Comparison of ENCODE assay signal across 23 mouse cellular contexts in the genomic region with DNA sequence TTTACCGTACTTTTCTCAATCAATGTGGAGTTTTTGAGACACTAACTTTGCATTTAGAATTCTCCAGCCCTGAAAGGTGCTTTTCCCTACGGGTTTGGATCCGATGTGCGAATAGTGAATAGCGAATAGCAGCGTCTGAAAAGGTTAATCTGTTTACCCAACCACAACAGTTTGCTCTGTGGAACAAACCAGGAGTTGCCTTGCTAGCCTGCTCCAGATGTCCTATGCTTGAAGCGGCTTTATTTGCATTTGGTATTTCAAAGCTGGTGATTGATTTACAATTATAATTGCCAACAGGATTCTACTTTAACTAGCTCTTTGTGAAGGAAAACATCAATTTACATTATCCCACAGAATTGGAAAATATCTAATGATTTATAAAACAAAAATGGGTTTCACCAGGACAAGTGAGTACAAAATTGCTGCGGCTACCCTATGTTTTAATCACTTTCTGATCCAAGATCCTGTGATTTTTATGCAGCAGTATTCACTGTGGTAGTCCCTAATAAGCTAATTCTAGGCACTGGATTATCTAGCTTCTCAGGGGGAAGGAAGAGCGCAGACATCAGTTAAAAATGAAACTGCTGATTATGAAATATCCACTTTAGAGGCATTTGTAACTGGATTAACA.
DNase-seq lines count a peak whose midpoint lies in the region; ATAC-seq and TF ChIP-seq lines count a peak whose summit lies in the region.
"Had no signal": no experiment of that assay in that cellular context is flagged by ENCODE, and none has a peak within 500 bp of the region (broad histone marks: within the 10 kb centered on the region; RNA-seq: fewer than 3 reads in every experiment).

No protein-coding gene starts in this region.

- H3K4me3 ChIP-seq in heart, embryonic 13.5 days: no peak overlapping the region
- no peak overlapping the region; the same call in 1 of the 2 replicates for H3K4me3 ChIP-seq in layer of hippocampus, adult 2 months
- H3K4me3 ChIP-seq in midbrain, embryonic 11.5 days (ENCODE audit: low read depth, low read length): no peak overlapping the region
- H3K4me3 ChIP-seq in midbrain, embryonic 14.5 days (replicated peaks; ENCODE audit: low read depth, low read length): no peak overlapping the region
- H3K4me3 ChIP-seq: embryonic facial prominence, embryonic 13.5 days; heart, embryonic 15.5 days; kidney, embryonic 15.5 days; limb, embryonic 13.5 days; neural tube, embryonic 15.5 days; stomach, embryonic 15.5 days had no signal

- H3K36me3 ChIP-seq in heart, embryonic 13.5 days: no peaks in the 10 kb centered on the region
- no peaks in the 10 kb centered on the region for H3K36me3 ChIP-seq in midbrain, embryonic 11.5 days (ENCODE audit: control insufficient read depth, insufficient read depth, low read length)
- no peaks in the 10 kb centered on the region for H3K36me3 ChIP-seq in midbrain, embryonic 14.5 days (ENCODE audit: control insufficient read depth, insufficient read depth, low read length)
- H3K36me3 ChIP-seq: embryonic facial prominence, embryonic 13.5 days; heart, embryonic 15.5 days; kidney, embryonic 15.5 days; limb, embryonic 13.5 days; neural tube, embryonic 15.5 days; stomach, embryonic 15.5 days had no signal

- no peak for TF ChIP-seq CTCF in layer of hippocampus, adult 2 months (conservative IDR thresholded peaks at IDR 0.05)

- H3K9ac ChIP-seq in heart, embryonic 13.5 days: no peak overlapping the region
- no peak overlapping the region for H3K9ac ChIP-seq in midbrain, embryonic 11.5 days (ENCODE audit: low read length)
- H3K9ac ChIP-seq in midbrain, embryonic 14.5 days (replicated peaks; ENCODE audit: low read length): no peak overlapping the region
- H3K9ac ChIP-seq: embryonic facial prominence, embryonic 13.5 days; heart, embryonic 15.5 days; kidney, embryonic 15.5 days; limb, embryonic 13.5 days; liver, postnatal 0 days; neural tube, embryonic 15.5 days; stomach, embryonic 15.5 days had no signal

- DNase-seq in heart, adult 9 months (ENCODE audit: low spot score in 2 of 2): no peak
- no peak for DNase-seq in layer of hippocampus, adult 2 months (ENCODE audit: low spot score in 2 of 2)
- no peak for DNase-seq in layer of hippocampus, adult 9-11 months
- no peak for DNase-seq in midbrain, embryonic 11.5 days (ENCODE audit: low spot score, missing footprints)
- peak; percentile 30 for DNase-seq in midbrain, embryonic 14.5 days
- DNase-seq in cerebellum, adult 9-10 months: no peak
- DNase-seq in c-Kit-positive CD71-positive TER-119-positive erythroid progenitor cells, embryonic 14.5 days (ENCODE audit: low spot score): no peak
- DNase-seq: adrenal gland, postnatal 25 days; B cell, adult 2 months; cerebellum, adult 8-10 months; gastrocnemius, postnatal 10 days; kidney, adult 11 months; liver, postnatal 0 days; lung, postnatal 36 days; right cerebral cortex, postnatal 25 days had no signal

- ATAC-seq in heart, embryonic 13.5 days (ENCODE audit: extremely low read depth, insufficient number of reproducible peaks, low FRiP score, low TSS enrichment): no peak
- no peak for ATAC-seq in midbrain, embryonic 11.5 days (ENCODE audit: low FRiP score)
- no peak for ATAC-seq in midbrain, embryonic 14.5 days (ENCODE audit: low FRiP score, low TSS enrichment)
- ATAC-seq: liver, postnatal 0 days had no signal

- H3K4me2 ChIP-seq in heart, embryonic 13.5 days: 0 out of 2 replicates have a peak overlapping the region, but pooled peaks have one; percentile 3
- H3K4me2 ChIP-seq in midbrain, embryonic 11.5 days: peak overlapping the region; percentile 24
- H3K4me2 ChIP-seq in midbrain, embryonic 14.5 days (ENCODE audit: low read length): peak overlapping the region; percentile 29; the same call in 1 of the 2 replicates
- H3K4me2 ChIP-seq: embryonic facial prominence, embryonic 13.5 days; heart, embryonic 15.5 days; kidney, embryonic 15.5 days; limb, embryonic 13.5 days; liver, embryonic 11.5 days; neural tube, embryonic 15.5 days; stomach, embryonic 15.5 days had no signal

- no peaks in the 10 kb centered on the region for H3K9me3 ChIP-seq in heart, embryonic 13.5 days
- no peaks in the 10 kb centered on the region for H3K9me3 ChIP-seq in midbrain, embryonic 11.5 days (ENCODE audit: control insufficient read depth, low read length)
- no peaks in the 10 kb centered on the region for H3K9me3 ChIP-seq in midbrain, embryonic 14.5 days (ENCODE audit: control insufficient read depth, low read length)
- H3K9me3 ChIP-seq: embryonic facial prominence, embryonic 13.5 days; heart, embryonic 15.5 days; kidney, embryonic 15.5 days; limb, embryonic 13.5 days; neural tube, embryonic 15.5 days; stomach, embryonic 15.5 days had no signal

- WGBS in heart, embryonic 13.5 days: 56% methylated on average over 9 of the region's 9 CpGs
- 31% methylated on average over 9 of the region's 9 CpGs for WGBS in midbrain, embryonic 11.5 days
- 26% methylated on average over 9 of the region's 9 CpGs for WGBS in midbrain, embryonic 14.5 days

- H3K27ac ChIP-seq in heart, embryonic 13.5 days (replicated peaks): no peak overlapping the region
- H3K27ac ChIP-seq in layer of hippocampus, adult 2 months: peak overlapping the region; percentile 60
- H3K27ac ChIP-seq in midbrain, embryonic 11.5 days (ENCODE audit: low read depth, low read length): no peak overlapping the region
- H3K27ac ChIP-seq in midbrain, embryonic 14.5 days (replicated peaks; ENCODE audit: low read depth, low read length): no peak overlapping the region
- H3K27ac ChIP-seq: embryonic facial prominence, embryonic 13.5 days; heart, embryonic 15.5 days; kidney, embryonic 15.5 days; limb, embryonic 13.5 days; neural tube, embryonic 15.5 days; stomach, embryonic 15.5 days had no signal

- no peaks in the 10 kb centered on the region for H3K4me1 ChIP-seq in heart, embryonic 13.5 days
- H3K4me1 ChIP-seq in midbrain, embryonic 11.5 days (ENCODE audit: control insufficient read depth, insufficient read depth, low read length): peaks cover 4% of the 10 kb centered on the region; the same call in 1 of the 2 replicates
- peaks cover 7% of the 10 kb centered on the region; the same call in 1 of the 2 replicates for H3K4me1 ChIP-seq in midbrain, embryonic 14.5 days (ENCODE audit: control insufficient read depth, insufficient read depth, low read length)
- H3K4me1 ChIP-seq: embryonic facial prominence, embryonic 13.5 days; heart, embryonic 15.5 days; kidney, embryonic 15.5 days; stomach, embryonic 15.5 days had no signal

- no peaks in the 10 kb centered on the region for H3K27me3 ChIP-seq in heart, embryonic 13.5 days (replicated peaks)
- no peaks in the 10 kb centered on the region for H3K27me3 ChIP-seq in midbrain, embryonic 11.5 days (ENCODE audit: control insufficient read depth, insufficient read depth, low read length)
- H3K27me3 ChIP-seq in midbrain, embryonic 14.5 days (ENCODE audit: control insufficient read depth, insufficient read depth, low read length): no peaks in the 10 kb centered on the region
- H3K27me3 ChIP-seq: embryonic facial prominence, embryonic 13.5 days; heart, embryonic 15.5 days; kidney, embryonic 15.5 days; limb, embryonic 13.5 days; neural tube, embryonic 15.5 days; stomach, embryonic 15.5 days had no signal
